15 mouse cellular contexts compared by ENCODE assay signal in the genomic region with DNA sequence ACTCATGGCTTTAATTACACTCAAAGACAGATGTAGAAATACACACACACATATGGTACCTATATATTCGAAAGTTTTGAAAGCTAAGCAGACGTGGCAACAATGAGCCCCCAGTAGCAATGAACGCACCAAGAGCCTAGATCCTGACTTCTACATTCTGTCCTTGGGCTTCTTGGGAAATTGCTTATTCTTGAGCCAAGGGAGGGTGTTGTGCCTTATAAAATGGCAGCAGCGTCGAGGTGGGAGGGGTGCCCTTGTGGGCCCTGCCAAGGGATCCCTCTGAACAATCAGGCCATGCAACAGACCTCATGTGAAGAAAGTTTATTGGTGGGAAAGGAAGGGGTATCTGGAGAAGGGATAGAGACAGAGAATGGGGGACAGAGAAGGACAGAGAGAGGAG.
"Had no signal": no experiment of that assay in that cellular context is flagged by ENCODE, and none has a peak within 500 bp of the region (broad histone marks: within the 10 kb centered on the region; RNA-seq: fewer than 3 reads in every experiment).

No protein-coding gene starts in this region.

- H3K4me1 ChIP-seq: neural tube, embryonic 13.5 days; stomach, embryonic 15.5 days had no signal

- H3K9me3 ChIP-seq: neural tube, embryonic 13.5 days; stomach, embryonic 15.5 days had no signal

- H3K27me3 ChIP-seq: neural tube, embryonic 13.5 days; stomach, embryonic 15.5 days had no signal

- H3K27ac ChIP-seq: neural tube, embryonic 13.5 days; stomach, embryonic 15.5 days; stomach, postnatal 0 days had no signal

- H3K4me3 ChIP-seq: neural tube, embryonic 13.5 days; stomach, embryonic 15.5 days had no signal

- H3K4me2 ChIP-seq: neural tube, embryonic 13.5 days; stomach, embryonic 15.5 days had no signal

- DNase-seq: retina, postnatal 1 day; right cerebral cortex, adult 18-20 months; right cerebral cortex, postnatal 14 days; right cerebral cortex, postnatal 25 days; right cerebral cortex, postnatal 4 days; spleen, adult 18-20 months; thymus, adult 18-20 months; thymus, adult 2 months; thymus, postnatal 14 days; thymus, postnatal 25 days; thymus, postnatal 36 days; thymus, postnatal 4 days had no signal

- H3K36me3 ChIP-seq: neural tube, embryonic 13.5 days; stomach, embryonic 15.5 days had no signal

- H3K9ac ChIP-seq: neural tube, embryonic 13.5 days; stomach, embryonic 15.5 days had no signal
